Mouse (Mus musculus) cerebellum, adult (tissue): ENCODE measurements around the gene Erh.

Source experiments
- ATAC-seq: cut with Nextera tagmentation; 2 replicates; pipeline ENCODE4 v1.9.2; 2017; ENCODE audit warnings: mild to moderate bottlenecking, moderate library complexity, mixed read lengths; ENCODE audit not compliant: insufficient number of reproducible peaks, low FRiP score, low TSS enrichment

The Erh gene

GRCm38 (mm10) chr12:80643693-80644505 is at the start of gene Erh, which contains the start of gene Slc39a9:
TSS of gene Erh (minus strand) at chr12:80644341.
TSS of gene Slc39a9 (plus strand) at chr12:80643883.
- ATAC-seq = peak; percentile 98

- ATAC-seq = no peak
Observed at GRCm38 (mm10) chr12:80693700-80694099, 49.6 kb upstream of the Erh start.

DNA sequence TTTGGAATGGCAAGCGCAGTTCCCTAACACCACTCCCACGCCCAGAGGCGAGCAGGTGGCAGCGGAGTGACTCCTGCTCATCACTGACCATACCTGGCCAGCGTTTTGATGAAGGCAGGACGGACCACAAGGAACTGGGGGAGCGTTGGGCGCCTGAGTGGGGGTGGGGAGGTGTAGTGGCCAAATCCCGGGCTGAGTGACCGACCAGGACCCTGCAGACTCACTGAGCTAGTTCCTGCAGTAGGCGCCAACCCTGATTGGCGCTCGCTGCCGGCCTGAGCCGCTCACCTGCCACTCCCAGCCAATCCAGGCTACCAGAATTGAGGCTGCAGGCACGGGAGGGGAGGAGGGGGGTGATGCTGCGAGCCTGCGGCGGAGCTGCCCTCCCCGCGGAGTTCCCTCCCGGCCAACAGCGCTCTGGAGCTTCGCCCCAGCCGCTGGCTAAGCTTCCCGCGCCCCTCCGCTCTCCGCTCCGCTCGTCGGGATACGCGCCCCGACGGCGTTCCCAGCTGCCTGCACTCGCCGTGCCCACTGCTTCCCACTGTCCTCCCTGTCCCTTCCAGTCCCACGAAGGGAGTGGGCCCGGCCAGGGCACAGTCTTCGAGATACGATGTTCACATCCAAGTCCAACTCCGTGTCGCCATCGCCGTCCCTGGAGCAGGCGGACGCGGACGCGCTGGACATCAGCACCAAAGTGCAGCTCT is 48.3 kb upstream of the Erh start, which contains the start of gene Plekhd1:
TSS of gene Plekhd1 (plus strand) at position 323 of the 704 bp plus-strand sequence.
- peak; percentile 67; the same call in 1 of the 2 replicates for ATAC-seq

DNA sequence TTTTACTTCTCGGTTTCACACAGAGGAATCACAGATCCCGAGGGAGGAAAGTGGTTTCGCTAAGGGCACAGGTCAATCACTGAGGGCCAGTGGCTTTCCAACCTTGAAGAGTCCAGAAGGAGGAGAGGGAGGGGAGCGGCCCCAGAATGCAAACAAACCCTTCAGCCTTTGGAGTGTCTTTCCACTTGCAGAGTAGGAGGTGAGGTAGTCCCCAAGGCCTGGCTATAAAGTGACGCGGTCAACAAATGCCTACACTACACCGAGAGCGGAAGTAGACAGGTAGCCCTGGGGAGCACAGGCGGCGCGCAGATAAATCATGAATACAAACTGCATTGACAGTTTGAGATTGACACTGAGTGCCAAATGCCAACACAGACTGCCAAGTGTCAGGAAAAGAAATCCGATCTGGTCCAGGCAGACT is 47.5 kb upstream of the Erh start:
- no peak for ATAC-seq

DNA sequence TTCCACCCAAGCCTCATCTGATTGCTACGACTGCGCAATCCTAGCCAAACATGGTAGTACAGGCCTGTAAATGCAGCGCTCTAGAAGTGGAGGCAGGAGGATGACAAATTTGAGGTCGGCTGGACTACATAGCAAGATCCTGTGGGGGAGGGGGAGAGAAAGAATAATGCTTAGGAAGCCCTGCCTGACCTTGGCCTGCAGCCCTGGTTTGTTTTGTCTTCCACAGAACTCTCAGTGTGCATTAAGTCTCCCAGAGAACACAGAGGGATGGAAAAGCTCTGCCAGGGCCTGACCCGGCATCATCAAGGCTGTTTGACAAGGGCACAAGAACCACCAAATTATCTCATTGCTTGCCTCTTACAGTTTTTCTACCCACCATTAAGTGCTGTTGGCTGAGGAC is 45.6 kb upstream of the Erh start:
- ATAC-seq = no peak

DNA sequence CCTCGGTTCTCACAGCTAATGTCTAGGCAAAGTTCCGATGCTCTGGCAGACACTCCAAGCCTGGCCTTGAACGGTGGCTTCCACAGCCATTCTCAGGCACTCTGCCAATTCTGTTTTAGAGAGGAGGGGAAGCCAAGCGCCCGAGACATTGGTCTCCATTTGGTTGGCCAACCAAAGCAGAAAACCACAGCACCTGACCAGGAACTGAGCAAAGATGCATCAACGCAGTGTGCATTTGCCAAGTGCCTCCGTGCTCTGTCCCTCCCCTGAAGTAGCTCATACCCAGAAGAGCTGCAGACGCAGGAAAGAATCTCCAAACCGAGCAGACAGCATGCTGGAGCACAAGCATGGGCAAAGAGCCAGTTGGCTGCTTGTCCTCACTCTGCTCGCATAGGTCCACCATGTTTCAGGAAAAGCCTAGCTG is 43.7 kb upstream of the Erh start:
- 0 out of 2 replicates have a peak, but pooled peaks have one; percentile 54 for ATAC-seq

DNA sequence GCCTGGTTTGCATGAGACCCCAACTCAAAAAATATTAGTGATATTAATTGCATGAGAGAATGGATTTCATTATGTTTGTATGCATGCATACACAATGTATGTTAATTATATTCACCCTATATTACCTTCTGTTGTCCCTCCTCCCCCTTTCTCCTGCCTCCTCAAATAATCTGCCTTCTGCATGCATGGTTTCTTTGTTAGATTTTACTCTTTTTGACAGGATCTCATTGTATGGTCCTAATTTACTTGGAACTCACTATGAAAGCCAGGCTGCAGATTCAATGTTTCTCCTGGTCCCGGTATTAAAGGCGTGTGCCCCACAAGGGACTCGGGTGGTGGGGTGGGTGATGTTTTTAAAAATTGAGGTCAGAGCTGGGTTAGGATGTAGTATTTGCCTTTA is 40.2 kb upstream of the Erh start:
- ATAC-seq = no peak

DNA sequence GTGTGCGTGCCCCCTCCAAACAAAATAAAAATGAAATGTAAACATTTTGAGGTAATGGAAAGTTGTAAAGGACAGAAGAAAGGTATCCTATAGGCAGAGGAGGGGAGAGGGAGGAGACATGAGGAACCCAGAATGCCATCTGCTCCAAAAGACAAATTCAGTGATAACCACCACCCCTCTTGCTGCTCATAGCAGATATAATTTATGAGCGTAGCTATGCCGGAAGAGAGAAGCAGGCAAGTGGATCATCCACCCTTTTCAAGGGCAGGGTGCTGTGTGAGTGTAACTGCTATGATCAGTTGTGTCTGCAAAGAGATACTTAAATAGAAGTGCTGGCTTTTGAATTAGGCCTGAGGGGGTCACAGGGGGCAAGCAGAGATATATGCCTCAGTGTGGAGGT is 39.4 kb upstream of the Erh start:
- ATAC-seq = no peak

GRCm38 (mm10) chr12:80681340-80681739 is 37.2 kb upstream of the Erh start:
- no peak for ATAC-seq

DNA sequence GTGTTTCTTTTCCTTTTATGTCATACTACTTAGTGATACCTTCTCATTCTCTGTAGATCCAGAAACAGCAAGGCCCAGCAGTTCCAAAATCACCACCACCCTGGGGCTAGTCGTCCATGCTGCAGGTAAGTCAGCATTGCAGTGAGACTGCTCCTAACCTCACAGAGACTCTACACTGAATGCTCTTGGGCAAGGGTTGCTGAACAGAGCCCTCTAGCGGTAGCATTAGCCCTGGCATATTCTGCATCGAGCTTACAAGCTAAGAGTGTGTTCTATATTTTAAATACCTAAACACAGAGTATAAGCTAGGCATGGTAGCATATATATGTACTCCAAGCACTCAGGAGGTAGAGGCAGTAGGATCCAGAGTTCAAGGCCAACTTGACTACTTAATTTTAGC is 29.0 kb upstream of the Erh start:
- peak; percentile 61 for ATAC-seq

GRCm38 (mm10) chr12:80668391-80668790 is 24.2 kb upstream of the Erh start:
- ATAC-seq = no peak

- no peak for ATAC-seq
Observed at GRCm38 (mm10) chr12:80663935-80664334, 19.8 kb upstream of the Erh start.

GRCm38 (mm10) chr12:80662322-80662721 is 18.2 kb upstream of the Erh start:
- no peak for ATAC-seq

DNA sequence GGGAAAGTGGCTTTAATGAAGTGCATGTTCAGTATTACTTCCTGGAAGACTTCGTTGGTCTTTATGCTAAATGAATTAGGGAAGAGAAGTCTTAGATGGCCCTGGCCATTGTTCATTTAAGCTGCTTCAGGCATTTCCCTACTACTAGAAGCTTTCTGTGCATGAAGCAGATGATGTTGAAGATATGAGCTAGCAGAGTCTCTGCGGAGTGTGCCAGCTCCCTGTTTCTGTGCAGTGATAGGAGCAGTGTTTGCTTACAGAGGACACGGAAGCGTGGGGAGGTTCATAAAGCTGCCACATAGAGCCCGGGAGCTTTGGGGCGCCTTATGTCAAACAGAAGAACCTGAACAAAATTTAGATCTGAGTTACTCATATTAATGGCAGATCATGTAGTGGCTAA is 14.5 kb upstream of the Erh start:
- no peak for ATAC-seq

- ATAC-seq = no peak
Observed at GRCm38 (mm10) chr12:80654659-80655025, 10.5 kb upstream of the Erh start.

- peak; percentile 49; the same call in 1 of the 2 replicates for ATAC-seq
Observed at GRCm38 (mm10) chr12:80653951-80654658, 10.0 kb upstream of the Erh start.

DNA sequence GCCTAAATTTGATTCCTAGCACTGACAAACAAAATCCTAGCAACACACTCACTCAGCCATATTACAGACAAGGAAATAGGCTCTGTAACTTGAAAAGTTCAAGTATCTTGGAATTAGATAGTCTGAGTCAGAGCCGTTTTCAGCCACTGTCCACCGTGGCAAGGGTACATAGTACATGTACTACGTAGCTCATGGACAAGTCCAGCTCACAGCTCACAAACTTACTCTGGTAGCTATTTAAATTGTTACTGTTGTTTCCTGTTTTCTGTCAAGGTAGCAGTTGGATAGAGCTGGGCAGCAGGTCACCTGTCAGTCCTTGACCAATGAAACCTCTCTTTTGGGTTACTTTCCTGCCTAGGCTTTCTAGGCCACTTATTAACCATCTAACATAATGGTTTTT is 2.2 kb upstream of the Erh start:
- no peak for ATAC-seq

- no peak for ATAC-seq
Observed at GRCm38 (mm10) chr12:80644506-80644868, 346 bp upstream of the Erh start.

GRCm38 (mm10) chr12:80642725-80643692 is 1.1 kb downstream of the Erh start:
- 0 out of 2 replicates have a peak, but pooled peaks have one; percentile 1 for ATAC-seq

DNA sequence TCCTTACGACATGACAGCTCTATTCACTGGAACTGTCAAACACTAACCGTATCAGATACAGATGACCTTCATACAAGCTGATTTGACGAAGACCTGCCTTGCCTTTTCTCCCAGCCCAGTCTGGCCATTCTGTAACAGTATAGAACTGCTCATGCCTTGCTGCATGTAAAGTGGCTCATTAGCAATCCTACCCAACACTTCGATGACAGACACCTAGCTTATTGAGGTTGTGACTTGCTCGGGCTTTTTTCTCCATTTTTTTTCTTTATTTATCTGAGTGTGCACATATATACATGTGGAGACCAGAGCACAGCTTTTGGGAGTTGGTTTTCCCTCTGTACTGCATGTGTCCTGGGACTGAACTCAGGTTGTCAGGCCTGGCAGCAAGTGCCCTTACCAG is 12.4 kb downstream of the Erh start:
- ATAC-seq = no peak
